Mouse (Mus musculus) neural tube, embryonic 11.5 days (tissue): ENCODE measurements at regions not wholly inside any gene's neighbourhood (a gene's known extent, or its start where the extent isn't known, plus 50 kb on each side); places are given as distances from the start of the nearest gene placed in this dataset.

Source experiments
- ATAC-seq: fragments of 200-750 bp; cut with Nextera tagmentation; 2 replicates; pipeline ENCODE4 v1.8.0; 2017; ENCODE audit warnings: moderate number of reproducible peaks, mild to moderate bottlenecking, moderate TSS enrichment, moderate library complexity; ENCODE audit not compliant: insufficient read depth, low FRiP score, low TSS enrichment
- DNase-seq: peaks from one replicate; pipeline ENCODE4 v3.0.0-alpha.2; 2015; ENCODE audit warnings: low spot score
- H3K27ac ChIP-seq: fragments of 300-500 bp; sonication (generic); 2 replicates; pipeline ENCODE4 v1.5.1; 2014; ENCODE audit warnings: low read depth, mild to moderate bottlenecking, low read length
- H3K27me3 ChIP-seq: fragments of 300-500 bp; sonication (generic); 2 replicates; pipeline ENCODE4 v1.6.1; 2014; ENCODE audit warnings: mild to moderate bottlenecking, low read length, mixed read lengths; ENCODE audit not compliant: control insufficient read depth, insufficient read depth
- H3K36me3 ChIP-seq: fragments of 300-500 bp; sonication (generic); 2 replicates; pipeline ENCODE4 v1.6.1; 2014; ENCODE audit warnings: mild to moderate bottlenecking, low read length, moderate library complexity, mixed read lengths; ENCODE audit not compliant: control insufficient read depth, insufficient read depth
- H3K4me1 ChIP-seq: fragments of 300-500 bp; sonication (generic); 2 replicates; pipeline ENCODE4 v1.6.1; 2014; ENCODE audit warnings: low read length, mixed read lengths; ENCODE audit not compliant: control insufficient read depth, insufficient read depth
- H3K4me2 ChIP-seq: fragments of 300-500 bp; sonication (generic); 2 replicates; pipeline ENCODE4 v1.6.1; 2014; ENCODE audit warnings: low read depth, mild to moderate bottlenecking, moderate library complexity
- H3K4me3 ChIP-seq: fragments of 300-500 bp; sonication (generic); 2 replicates; pipeline ENCODE4 v1.5.1; 2014; ENCODE audit warnings: low read depth, low read length
- H3K9ac ChIP-seq: fragments of 300-500 bp; sonication (generic); 2 replicates; pipeline ENCODE4 v1.6.1; 2014; ENCODE audit warnings: mild to moderate bottlenecking, low read length
- H3K9me3 ChIP-seq: fragments of 300-500 bp; sonication (generic); 2 replicates; pipeline ENCODE4 v1.6.1; 2016; ENCODE audit warnings: low read length; ENCODE audit not compliant: control insufficient read depth
- WGBS: fragments of 180-500 bp; shearing (Covaris S2); extraction: QIAGEN DNeasy Blood & Tissue Kit; methylation state at CpG from one replicate; pipeline ENCODE4 v1.1.7; 2014; 5-methylcytosine and 5-hydroxymethylcytosine counted together

DNA sequence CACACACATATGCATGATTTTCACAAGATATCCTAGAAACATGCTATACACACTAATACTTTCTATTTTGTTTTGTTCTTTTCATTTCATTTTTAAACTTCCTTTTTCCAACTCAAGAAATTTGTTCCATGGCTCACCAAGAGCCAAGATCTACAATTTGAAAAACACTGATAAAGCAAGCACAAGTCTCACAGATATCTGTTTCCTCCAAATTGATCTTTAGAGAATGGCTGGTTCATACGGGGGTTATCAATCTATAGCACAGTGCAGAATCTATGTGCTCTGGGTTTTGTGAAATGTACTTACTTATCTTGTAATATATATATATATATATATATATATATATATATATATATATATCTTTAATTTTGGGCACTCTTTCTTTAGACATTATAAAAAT, 251.6 kb downstream of the Qdpr start:
- no peak for ATAC-seq
- Histone ChIP-seq H3K9ac (no peak overlapping the region), H3K4me2 (no peak overlapping the region), H3K4me1 (no peaks in the 10 kb centered on the region), H3K36me3 (no peaks in the 10 kb centered on the region), H3K27ac (no peak overlapping the region), H3K4me3 (no peak overlapping the region), H3K27me3 (no peaks in the 10 kb centered on the region), H3K9me3 (no peaks in the 10 kb centered on the region)
- WGBS = 96% methylated on average over 1 of the region's 1 CpGs
- no peak for DNase-seq

DNA sequence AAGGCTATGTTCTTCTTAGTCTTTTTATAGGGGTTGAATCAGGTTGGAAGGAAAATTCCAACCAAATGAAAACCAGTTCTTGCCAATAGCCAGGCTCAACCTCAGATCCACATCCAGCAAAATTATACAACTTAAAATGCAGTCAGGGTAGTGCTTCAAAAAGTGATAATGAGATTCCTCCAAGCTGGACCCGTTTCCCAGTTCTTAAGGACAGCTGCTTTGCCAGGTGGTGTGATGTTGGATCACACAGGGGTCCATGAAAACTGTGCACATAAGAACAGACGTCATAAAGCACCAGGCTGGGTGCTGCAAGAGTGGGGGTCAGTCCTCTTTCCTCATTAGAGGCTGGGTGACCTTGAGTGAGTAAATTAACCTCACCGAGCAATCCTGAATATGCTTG, 253.9 kb downstream of the Qdpr start:
- Histone ChIP-seq H3K27me3 (no peaks in the 10 kb centered on the region), H3K4me2 (no peak overlapping the region), H3K27ac (no peak overlapping the region), H3K4me1 (no peaks in the 10 kb centered on the region), H3K36me3 (no peaks in the 10 kb centered on the region), H3K9ac (no peak overlapping the region), H3K9me3 (no peaks in the 10 kb centered on the region), H3K4me3 (no peak overlapping the region)
- DNase-seq (no peak), ATAC-seq (no peak)
- 57% methylated on average over 3 of the region's 3 CpGs for WGBS

DNA sequence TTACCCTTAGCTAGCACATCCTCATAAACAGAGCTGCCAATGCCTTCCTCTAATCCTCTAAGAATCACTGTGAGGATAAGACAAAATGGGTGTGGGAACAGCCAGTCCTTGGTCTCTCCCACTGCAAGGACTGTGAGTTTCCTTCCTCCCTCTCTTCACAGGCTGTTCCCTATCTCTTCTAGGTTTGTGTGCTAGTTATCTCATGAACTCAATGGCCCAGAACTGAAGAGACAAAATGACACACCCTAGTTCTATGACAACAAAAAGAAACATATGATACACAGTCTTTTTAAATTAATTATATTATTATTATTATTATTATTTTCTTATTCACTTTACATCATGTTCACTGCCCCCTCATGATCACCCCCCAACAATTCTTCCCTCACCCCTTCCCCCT, 257.7 kb downstream of the Qdpr start:
- DNase-seq (no peak), ATAC-seq (no peak)

DNA sequence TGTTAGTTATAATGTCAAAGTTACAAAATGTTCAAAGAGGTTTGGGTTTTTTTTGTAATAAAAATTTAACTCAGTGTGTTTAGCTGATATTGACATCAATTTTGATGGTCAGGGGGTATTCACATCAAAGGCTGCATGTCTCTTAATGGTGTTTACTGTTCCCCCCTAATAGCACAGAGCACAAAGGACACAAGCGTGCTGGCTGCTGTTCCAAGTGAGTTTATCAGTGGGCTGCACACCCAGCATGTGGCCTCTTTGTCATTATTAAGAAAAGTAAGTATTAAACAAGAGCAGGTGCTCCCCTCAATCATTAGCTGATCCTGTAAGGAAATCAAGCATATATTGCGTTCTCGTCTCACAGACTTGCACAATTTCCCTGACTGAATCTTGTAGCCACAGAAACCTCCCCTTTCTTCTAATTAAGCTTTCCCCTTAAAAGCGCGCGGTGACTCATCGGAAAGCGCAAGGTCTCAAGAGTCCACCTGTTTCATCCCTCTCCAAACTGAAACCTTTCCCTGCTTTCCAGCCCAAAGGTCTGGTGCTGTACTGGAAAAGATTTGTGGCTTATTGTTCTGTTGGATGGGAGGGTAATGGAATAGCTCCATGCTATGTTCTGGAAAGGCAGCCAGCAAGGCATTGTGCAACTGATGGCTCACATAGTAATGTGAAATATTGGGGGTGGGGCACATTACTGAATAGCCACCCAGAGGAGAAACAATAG, 276.8 kb downstream of the Qdpr start:
- WGBS = 62% methylated on average over 8 of the region's 8 CpGs
- Histone ChIP-seq H3K36me3 (no peaks in the 10 kb centered on the region), H3K4me3 (no peak overlapping the region), H3K27me3 (no peaks in the 10 kb centered on the region), H3K9me3 (no peaks in the 10 kb centered on the region), H3K27ac (no peak overlapping the region), H3K4me2 (no peak overlapping the region), H3K9ac (no peak overlapping the region), H3K4me1 (0 out of 2 replicates have a peak, but pooled peaks cover 2% of the 10 kb centered on the region)
- ATAC-seq = no peak
- no peak for DNase-seq

More for the DNA sequence above, 257.7 kb downstream of the Qdpr start:
- no peak overlapping the region for H3K4me3 ChIP-seq
- H3K9me3 ChIP-seq = no peaks in the 10 kb centered on the region
- no peak overlapping the region for H3K9ac ChIP-seq
- no peak overlapping the region for H3K4me2 ChIP-seq
- no peak overlapping the region for H3K27ac ChIP-seq
- no peaks in the 10 kb centered on the region for H3K4me1 ChIP-seq
- no peaks in the 10 kb centered on the region for H3K27me3 ChIP-seq
- H3K36me3 ChIP-seq = no peaks in the 10 kb centered on the region

DNA sequence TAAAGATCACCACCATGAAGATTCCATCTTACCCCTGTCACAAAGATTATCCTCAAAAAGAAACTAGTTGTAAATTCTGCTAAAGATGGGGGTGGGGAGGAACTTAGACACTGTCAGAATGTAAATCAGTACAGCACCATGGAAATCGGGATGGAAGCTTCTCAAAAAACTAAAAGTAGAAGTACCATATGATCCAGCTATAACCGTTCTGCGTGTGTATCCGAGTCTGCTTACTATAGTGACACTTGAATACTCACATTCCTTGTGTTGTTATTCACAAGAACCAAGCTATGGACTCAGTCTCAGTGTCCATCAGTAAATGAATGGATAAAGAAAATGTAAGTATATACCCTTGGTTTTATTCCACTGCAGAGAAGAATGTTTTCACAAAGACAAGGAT, 290.8 kb downstream of the Qdpr start:
- Histone ChIP-seq H3K36me3 (no peaks in the 10 kb centered on the region), H3K4me2 (no peak overlapping the region), H3K27ac (no peak overlapping the region), H3K4me3 (no peak overlapping the region), H3K4me1 (no peaks in the 10 kb centered on the region), H3K27me3 (no peaks in the 10 kb centered on the region), H3K9me3 (no peaks in the 10 kb centered on the region), H3K9ac (no peak overlapping the region)
- ATAC-seq = no peak
- no peak for DNase-seq
- WGBS = 85% methylated on average over 4 of the region's 4 CpGs

DNA sequence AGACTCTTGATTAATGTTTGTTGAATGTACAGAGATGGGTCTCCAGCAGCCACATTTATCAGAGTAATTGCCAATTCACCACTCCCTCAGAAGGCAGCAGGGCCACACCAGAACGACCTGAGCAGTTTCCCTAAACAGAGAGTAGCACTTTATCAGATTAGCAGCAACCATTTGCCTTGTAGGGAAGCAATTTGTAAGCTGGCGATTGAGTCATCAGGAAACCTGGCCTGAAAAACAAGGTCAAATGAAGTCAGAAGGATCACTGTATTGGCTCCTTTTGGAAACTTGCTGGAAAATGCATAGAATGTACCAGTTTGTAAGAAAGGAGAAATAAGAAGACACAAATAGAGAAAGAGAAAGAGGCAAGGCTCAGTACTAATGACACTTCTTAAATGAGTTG, 295.1 kb downstream of the Qdpr start:
- no peak overlapping the region for H3K27ac ChIP-seq
- WGBS = 54% methylated on average over 2 of the region's 2 CpGs
- ATAC-seq = no peak
- H3K36me3 ChIP-seq = no peaks in the 10 kb centered on the region
- H3K4me2 ChIP-seq = no peak overlapping the region
- no peaks in the 10 kb centered on the region for H3K4me1 ChIP-seq
- no peak for DNase-seq
- H3K4me3 ChIP-seq = no peak overlapping the region
- H3K27me3 ChIP-seq = no peaks in the 10 kb centered on the region
- H3K9me3 ChIP-seq = no peaks in the 10 kb centered on the region
- no peak overlapping the region for H3K9ac ChIP-seq

DNA sequence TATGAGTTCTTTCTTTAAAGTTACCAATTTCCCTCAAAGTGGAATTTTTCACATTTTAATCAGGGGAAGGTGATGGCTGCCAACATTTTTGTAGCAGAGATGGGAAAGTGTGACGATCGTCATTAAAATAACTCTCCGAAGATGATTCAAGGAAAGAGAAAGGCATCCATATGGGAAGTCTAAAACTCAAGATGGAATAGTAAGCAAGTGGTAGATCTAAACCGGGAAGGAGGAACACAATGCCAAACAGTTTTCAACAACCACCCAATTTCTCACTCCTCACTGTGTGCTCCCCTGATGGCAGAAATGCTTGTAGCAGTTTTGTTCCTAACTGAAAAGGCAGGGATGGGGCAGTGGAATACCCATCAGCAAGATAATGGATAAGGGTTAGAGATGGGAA, 305.9 kb downstream of the Qdpr start:
- H3K4me1 ChIP-seq = no peaks in the 10 kb centered on the region

DNA sequence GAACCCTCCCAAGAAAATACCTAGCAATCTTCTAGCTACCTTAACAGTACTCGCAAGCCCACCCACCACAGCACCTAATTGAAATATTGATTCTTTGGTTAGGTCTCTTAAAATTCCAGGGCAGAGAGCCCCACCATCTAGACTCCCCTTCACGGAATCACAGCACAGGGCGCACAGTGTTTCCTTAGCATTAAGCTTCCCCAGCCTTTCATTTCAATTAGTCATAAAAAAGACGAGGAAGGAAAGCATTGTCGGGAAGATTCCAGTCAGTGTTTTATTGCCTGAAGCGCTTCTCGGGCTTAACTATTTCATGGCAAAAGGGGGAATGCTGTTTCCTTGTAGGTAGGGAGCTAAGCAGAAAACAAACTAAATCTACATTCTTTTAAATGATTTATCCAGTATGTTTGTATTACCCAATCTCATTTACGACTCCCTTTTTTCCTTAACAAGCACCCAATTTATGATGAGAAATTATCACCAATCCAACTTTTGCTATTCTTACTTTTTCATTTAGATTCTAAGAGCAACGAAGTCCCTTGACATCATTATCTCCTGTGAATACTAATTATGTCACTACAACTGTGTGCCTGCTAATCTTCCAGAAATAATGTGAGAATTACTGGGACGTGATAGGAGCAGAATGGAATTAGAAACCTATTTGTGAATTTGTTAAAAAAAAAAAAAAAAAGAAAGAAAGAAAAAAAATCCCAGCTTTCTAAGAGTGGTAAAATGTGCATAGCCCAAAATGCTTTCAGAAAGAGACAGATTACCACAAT, 312.6 kb downstream of the Qdpr start:
- Histone ChIP-seq H3K36me3 (no peaks in the 10 kb centered on the region), H3K4me2 (no peak overlapping the region), H3K4me3 (no peak overlapping the region), H3K4me1 (no peaks in the 10 kb centered on the region), H3K27me3 (no peaks in the 10 kb centered on the region), H3K9me3 (no peaks in the 10 kb centered on the region), H3K27ac (no peak overlapping the region), H3K9ac (no peak overlapping the region)
- ATAC-seq = 0 out of 2 replicates have a peak, but pooled peaks have one; percentile 48
- WGBS = 34% methylated on average over 10 of the region's 10 CpGs
- DNase-seq = no peak

More for the DNA sequence above, 305.9 kb downstream of the Qdpr start:
- ATAC-seq = no peak
- Histone ChIP-seq H3K27me3 (no peaks in the 10 kb centered on the region), H3K4me3 (no peak overlapping the region), H3K9ac (no peak overlapping the region), H3K36me3 (no peaks in the 10 kb centered on the region), H3K4me2 (no peak overlapping the region), H3K9me3 (no peaks in the 10 kb centered on the region), H3K27ac (no peak overlapping the region)
- no peak for DNase-seq
- WGBS = 93% methylated on average over 4 of the region's 4 CpGs

DNA sequence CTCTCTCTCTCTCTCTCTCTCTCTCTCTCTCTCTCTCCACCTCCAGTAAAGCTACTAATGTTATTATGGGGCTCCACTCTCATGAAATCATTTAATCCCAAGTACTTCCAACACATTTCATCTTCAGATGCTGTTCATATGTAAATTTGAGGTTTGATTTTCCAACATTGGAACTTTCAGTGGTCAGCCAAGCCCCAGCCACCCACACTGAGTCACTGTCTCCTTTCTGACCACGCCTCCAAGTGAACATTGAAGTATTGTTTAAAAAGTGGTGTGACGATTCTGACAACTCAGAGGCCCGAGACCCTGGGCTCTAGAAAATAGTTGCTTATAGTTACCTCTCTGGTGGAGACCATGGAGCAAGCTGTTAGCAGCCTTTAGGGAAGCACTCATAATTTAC, 313.3 kb downstream of the Qdpr start:
- no peak overlapping the region for H3K4me3 ChIP-seq
- no peak overlapping the region for H3K27ac ChIP-seq
- no peaks in the 10 kb centered on the region for H3K36me3 ChIP-seq
- no peak for ATAC-seq
- H3K4me1 ChIP-seq = no peaks in the 10 kb centered on the region
- 39% methylated on average over 3 of the region's 3 CpGs for WGBS
- H3K27me3 ChIP-seq = no peaks in the 10 kb centered on the region
- no peaks in the 10 kb centered on the region for H3K9me3 ChIP-seq
- no peak overlapping the region for H3K9ac ChIP-seq
- no peak overlapping the region for H3K4me2 ChIP-seq
- no peak for DNase-seq
